Mouse (Mus musculus) testis, postnatal 14 days (tissue): ENCODE measurements around the gene Adam19.

Source experiments
- DNase-seq: peaks from one replicate; pipeline ENCODE4 v3.0.0; 2021; ENCODE audit warnings: low spot score

Adam19 gene

DNA sequence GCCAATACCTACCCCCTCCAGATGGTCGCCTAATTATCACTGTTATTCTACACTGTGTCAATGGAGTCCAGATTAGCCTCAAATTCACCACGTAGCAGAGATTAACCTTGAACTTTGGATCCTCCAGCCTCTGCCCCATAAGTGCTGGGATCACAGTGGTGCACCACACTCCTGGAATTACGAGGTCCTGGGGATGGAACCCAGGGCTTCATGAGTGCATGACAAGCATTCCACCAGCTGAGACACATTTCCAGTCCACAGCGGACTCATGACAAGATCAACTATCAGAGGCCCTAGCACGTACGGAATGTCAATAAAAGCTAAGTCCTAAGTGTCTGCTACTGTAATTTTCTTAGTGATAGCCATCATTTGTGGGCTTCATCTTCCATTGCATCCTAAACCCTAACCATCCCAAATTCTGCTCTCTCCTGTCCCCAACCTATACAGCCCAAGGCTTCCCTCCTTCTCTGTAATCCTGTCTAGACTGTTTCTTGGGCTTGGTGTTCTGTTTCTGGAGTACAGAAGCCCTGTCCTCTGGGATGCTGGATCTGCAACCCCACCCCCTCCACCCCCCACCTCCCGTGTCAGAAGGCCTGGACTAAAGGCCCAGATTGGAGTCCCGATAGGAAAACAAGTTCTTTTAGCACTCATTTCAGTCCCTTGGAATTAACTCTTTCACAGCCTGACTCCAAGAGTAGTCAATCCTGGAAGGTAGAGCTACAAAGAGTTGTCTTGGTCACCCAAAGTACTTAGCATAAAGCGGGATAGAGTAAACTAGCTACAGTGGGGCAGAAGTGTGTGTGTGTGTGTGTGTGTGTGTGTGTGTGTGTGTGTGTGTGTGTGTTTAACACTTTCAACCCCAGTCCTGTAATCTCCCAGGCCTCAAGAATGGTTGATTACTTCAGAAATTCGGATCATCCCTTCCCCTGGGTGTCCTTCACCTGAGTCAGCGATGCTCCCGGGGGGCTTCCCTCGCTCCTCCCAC, 589 bp upstream of the Adam19 start:
- DNase-seq: no peak

DNA sequence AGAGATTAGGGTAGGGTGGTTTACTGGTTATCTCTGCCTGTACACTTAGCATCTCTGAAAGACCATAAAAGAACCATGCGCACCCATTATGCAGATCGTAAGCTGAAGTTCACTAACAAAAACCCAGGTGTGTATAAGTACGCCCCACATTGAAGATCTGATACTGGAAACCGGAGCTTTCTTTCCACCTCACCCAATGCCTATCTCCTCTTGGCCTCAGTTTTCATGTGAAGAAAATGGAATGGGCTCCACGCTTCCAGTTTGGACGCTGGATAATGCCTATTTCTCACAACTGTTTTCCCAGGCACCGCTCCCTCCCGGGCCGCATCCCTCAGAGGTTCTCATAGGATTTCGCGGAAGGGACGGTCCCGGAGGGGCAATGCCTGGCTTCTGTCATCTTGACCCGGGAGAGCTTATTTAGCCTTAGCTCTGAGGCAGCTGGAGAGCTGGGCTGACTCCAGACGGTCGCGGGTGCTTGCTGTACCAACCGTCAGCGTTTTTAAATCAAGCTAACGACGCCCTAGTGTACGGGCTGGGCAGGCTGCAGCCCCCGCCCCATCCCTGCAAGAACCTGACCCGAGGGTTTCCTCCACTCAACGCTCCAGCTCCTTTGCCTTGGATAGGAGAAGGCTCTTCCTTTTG, 1.1 kb downstream of the Adam19 start:
- DNase-seq: no peak

DNA sequence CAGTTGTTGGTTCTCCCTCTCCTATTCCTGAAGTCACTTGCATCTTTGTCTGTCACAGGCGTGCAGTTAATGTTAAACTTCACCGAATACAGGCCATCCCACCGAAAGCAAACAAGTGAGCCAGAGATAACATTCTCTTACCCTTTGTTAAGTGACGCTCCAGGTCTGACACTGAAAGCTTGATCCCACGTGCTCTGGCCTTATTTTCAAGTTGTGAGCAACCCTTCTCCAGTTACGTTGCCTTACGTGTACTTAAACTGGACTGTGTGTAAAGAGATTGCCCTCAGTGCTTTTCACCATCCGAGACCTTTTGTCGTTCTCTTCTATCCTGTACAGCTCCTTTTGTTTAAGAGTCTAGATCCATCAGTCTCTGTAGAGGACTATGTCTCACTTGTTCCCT, 2.2 kb downstream of the Adam19 start:
- no peak for DNase-seq

DNA sequence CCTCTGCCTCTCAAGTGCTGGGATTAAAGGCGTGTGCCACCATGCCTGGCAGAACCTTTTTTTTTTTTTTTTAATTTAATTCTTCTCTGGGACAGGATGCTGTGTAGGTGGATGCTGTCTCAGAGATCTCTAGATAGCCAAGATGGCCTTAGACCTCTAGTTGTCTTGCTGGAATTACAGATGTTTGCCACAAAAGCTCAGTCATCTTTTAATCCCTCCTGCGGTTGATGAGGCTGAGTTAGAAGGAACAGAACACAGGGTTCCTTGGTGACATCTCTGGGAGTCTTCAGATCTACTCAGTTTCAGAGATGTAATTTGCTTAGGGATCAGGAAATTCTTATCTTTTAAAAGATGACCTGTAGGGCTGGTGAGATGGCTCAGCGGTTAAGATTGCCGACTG, 3.1 kb downstream of the Adam19 start:
- no peak for DNase-seq

DNA sequence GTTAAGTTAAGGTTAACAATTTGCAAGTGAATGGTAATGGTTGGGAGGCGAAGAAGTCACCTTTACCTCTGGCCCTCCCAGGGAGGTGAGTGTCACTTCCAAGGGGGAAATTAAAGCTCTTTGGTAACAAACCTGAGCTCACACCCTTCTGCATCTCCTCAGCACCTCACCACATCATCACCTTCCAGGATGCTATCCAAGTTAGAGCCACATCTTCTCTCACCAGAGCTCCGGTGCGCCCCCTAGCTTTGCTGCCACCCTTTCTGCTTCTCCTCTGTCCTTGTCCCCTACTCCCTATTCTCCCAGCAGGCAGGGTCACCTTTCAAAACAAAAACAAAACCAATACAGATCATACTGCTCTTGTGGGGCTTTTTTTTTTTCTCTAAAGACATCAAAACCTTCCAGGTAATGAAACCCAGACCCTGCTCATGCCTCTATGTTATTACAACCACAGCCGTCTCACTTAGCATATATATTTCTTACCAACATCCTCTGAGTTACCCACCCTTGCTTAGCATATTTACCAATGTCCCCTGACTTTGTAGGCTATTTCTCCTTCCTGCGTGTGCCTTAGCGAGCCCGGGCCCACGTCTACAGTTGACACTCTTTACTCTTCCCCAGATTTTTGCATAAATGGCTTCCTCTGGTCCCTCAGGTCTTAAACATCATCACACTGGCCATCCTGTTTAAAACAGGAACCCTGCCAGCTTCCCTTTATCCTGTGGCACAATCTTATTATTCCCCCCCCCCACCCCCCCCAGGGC, 4.3 kb downstream of the Adam19 start:
- DNase-seq: no peak

DNA sequence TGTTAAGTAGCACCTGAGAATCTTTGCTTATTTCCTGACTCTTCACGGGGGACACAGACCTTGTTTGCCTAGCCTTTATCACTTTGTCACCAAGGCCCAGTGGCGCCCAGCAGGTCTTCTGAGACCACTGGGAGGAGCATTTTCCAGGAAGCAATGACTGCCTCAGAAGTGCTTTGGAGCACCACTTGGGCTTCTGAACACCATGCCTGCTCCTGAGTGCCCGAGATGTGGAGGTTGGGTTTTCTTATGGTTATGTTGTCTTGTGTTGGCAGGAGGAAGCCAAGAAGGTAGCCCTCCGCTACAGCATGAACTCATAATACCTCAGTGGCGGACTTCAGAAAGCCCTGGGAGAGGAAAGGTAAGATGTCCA, 4.8 kb downstream of the Adam19 start:
- no peak for DNase-seq

DNA sequence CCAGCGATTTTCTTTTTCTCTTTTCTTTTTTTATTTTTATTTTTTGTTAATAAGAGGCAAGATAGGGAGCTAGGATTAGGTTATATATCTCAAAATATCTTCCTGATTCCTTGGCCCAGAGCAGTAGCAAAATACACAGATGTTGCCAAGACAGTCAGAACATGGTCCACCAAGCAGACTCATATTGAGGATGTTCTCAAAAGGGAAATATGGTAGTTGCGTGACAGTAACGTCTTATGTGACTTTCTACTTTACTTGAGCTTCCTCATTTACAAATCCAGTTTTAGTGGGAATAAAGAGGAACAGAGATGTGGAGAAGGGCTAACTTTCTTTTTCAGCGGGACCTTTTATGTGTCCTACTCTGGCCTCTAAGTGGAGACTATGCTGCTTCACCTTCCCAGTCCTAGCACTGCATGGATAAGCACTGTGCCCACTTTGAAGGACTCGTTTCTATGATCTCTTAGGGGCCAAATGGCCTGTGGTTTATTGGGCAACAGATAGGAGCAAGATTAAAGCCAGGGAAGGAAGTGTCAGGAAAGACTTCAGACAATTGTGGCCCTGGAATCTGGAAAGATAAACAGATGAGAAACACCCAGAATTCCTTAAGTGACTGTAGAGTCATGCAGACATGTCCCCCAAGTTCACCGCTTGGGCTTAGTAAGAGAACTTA, 6.1 kb downstream of the Adam19 start:
- DNase-seq: no peak

DNA sequence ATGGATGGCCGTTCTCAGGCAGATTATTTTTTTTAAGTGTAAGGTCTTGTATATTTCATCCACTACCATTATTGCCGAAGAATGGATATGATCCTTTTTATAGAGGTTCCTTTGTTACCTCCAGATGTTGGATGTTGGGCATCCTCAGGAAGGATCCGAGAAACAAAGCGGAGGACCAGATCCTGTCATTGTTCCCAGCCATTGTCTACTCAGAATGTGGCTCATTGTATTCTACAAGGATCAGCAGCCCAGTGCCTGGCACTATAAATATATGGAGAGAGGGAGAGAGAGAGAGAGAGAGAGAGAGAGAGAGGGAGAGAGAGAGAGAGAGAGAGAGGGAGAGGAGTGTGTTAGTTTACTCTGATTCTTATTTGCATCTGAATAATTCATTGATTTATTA, 6.8 kb downstream of the Adam19 start:
- no peak for DNase-seq

DNA sequence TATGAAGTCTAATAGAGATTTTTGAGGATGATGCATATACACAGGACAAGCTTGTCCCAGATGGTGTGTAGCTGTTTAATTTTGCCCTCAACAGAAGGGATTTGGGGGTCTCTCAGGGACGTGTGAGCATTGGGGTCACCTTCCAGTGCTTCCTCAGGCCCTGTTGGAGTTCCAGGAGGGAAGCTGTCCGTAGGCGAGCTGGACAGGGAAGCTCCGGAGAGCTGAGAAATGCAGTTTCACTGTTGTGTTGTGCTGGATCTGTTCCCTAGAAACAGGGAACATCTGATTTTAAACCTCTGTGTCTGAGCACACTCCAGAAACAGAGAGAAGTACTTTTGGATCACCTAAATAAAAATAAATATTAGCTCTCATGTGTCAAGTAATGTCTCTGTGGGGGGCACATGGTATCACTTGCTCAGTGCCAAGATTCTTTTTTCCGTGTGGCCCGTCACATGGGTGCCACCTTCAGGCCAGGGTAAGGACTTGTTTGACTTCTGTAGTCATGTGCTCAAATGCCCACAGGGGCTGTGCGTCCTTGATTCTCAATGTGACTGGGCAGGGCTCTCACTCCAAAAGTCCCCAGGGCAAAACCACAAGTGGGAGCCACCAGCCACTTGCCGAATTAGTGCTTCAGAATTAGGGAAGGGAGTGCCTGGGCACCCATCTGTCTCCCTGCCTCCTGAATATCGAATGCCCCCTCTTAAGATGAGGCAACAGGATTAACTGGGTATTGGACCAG, 7.4 kb downstream of the Adam19 start:
- no peak for DNase-seq

DNA sequence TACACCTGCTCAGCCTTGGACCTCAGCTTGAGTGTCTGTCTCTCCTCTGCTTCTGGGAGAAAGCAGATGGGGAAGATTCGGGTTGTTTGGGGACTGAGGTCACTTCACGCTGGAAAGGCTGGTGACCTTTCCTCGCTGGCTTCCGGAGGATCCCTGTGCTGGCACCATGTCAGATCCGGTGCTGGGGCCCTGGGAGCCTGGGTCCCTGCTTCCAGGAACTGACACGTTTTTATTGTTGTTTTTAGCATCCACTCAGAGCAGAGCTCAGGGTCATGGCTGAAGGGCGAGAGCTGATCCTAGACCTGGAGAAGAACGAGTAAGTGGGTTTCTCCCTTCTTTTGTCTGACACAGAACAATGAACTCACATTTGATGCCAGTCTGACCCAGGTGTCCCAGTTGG, 9.0 kb downstream of the Adam19 start:
- no peak for DNase-seq

DNA sequence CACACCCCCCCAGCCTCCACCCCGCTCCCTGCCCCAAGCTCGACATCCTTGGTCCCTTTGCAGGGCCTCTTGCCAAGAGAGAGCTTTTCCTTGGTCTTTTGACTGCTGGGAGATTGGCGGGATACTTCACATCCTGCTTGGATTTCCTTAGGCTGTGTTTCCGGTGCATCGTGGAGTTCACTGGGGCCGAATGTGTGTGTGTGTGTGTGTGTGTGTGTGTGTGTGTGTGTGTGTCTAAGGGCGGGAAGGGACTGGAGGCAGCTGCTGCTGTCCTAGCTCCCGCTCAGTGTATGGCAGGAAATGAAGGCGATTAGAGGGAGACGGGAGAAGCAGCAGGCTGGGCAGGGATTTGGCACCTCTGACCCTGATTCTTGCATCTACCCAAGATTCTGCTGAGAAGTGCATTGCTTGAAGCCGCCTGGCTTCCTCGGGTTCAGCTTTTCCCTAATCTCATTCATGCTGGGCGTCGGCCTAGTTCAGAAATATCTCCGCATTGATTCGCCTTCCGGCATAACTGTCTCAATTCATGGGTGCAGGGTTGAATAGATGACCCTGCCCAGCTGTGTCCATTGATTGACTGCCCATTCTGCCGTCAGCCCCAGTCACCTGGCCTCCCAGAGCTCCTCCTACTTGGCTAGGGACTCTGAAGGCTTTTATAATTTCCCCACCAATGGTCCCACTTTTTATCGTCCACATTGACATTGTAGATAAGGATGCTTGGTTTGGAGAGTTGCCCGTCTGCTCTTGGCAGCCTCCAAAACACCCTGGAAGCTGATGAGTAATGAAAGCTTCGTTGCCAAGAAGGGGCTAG, 9.6 kb downstream of the Adam19 start:
- DNase-seq: no peak

DNA sequence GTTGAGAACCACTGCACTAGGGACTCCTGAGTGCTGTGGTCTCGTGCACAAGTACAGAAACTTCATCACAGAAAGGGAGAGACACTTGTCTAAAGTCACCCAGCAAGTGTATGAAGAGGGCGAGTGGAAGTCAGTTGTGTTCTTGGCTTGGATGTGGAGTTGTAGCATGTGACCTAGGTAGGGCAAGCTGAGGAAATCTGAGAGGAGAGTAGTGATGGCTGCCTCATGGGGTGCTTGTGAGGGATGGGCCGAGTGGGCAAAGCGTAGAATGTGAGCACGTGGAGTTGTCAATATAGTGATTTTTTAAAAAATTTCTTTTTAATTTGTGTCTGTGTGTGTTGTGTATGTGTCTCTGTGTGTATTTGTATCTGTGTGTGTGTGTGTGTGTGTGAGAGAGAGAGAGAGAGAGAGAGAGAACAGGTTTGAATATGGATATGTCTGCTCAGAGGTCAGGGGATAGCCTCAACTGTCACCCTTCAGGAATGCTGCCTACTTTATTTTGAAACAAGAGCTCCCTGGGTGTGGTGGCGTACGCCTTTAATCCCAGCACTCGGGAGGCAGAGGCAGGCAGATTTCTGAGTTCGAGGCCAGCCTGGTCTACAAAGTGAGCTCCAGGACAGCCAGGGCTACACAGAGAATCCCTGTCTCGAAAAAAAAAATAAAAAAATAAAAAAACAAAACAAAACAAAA, 11.7 kb downstream of the Adam19 start:
- DNase-seq: no peak

DNA sequence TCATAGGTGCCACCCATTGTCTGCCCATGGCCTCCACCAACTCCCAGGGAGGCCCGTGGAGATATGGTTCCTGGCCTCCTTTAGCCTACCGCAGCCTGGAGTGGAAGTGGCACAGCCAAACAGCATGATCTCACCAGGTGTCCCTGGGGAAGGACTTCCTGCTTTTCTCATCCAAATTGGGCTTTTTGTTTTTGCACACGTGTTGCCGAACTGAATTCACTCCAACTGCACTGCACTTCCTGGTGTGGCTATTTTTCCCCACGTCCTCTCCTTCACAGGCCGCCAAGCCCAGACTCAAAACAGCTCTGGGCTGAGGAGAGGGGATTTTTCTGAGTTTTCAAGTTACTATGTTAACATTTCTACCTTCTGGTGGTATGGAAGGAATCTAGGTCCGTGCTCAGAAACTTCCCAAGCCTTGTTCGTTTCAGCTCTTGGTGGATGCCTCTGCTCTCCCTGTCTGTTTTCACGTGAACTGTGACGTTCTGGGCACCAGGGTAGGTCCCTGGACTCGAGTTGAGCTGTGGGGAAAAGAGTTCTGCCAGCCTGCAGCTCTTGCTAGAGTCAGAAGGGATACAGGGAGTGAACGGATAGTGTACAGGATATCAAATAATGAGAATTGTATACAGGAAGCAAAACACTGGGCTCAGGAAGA, 13.1 kb downstream of the Adam19 start:
- no peak for DNase-seq

DNA sequence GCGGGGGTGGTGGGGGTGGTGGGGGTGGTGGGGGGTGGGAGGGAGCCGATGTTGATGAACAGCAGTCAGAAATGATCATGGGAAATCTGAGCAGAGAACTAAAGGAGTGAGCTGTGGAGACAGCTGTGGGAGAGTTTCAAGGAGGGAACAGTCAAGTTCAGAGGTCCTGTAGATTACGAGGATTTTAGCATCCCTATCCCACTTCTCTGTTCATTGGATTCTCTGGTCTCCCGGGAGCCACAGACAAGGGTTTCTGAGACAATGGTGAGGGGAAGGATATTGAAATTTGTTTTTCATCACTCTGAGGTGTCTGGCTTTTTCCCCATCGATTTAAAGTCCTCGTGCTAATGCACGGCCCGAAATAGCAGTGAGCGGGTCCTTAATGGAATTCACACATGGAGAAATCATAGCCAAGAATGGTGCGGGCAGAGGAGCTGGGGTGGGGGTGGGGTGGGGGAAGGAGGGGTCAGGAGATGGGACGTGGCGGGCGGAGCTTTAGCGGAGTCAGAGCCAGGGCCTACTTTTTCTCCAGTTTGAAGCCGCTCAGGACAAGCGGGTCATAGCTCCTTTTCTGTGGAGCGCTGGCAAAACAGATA, 13.7 kb downstream of the Adam19 start:
- DNase-seq: no peak

DNA sequence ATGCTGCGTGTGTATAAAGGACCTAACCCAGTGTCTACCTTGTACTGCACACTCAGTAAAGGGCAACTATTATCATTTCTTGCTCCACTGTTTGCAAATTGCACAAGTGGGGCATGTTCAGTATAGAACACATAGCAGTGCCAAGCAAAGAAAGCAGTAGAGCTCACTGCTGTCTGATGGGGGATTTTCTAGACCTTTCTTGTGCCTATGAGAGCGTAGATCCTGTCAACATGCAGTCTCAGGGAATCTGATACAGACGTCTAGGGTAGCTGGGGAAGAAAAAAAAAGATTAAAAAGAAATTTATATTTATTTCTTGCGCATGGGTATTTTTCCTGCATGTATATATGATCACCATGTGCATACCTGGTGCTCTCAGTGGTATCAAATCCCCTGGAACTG, 14.4 kb downstream of the Adam19 start:
- DNase-seq: no peak

DNA sequence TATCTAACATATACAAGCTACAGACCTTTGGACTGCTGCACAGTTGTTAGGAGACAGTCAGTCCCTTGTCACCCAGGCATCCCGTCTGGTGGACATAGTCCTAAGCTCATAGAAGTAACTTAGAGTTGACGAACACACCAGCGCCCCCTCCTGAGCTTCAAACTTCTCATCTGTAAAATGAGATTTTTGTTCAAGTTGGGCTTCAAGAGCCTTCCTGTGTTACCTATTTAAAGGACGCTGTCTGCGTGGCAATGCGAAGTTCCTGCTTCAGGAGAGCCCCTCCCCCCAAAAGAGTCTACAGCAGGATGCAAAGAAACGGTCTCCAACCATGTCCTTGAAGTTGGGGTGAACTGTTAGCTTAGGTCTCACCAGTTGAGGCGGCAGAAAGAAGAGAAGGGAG, 15.0 kb downstream of the Adam19 start:
- DNase-seq: no peak

DNA sequence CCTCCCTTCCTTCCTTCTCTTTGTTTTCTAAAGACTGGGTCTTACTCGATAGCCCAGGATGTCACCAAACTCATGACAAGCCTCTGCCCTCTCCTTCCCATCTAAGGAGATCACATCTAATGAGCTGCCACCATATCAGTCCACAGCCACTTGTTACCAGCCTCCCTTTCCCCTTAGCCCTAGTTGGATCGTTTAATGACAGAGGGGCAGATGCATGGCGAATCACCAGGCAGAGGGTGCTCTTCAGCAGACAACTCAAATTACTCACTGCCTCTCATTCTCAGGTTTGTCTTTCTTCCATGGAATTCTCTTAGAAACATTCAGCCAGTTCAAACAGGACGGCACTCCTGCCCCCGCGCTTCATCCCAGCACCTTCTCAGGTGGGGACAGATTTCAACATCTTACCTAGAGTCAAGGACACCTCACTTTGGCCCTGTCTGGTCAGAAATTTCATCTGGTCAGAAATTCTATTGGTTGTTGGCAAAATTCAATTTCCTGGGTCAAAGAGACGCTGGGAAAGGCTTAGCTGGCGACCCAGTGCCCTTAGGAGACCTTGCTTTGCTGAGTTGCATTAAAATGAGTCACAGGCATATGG, 16.8 kb downstream of the Adam19 start:
- DNase-seq: no peak

DNA sequence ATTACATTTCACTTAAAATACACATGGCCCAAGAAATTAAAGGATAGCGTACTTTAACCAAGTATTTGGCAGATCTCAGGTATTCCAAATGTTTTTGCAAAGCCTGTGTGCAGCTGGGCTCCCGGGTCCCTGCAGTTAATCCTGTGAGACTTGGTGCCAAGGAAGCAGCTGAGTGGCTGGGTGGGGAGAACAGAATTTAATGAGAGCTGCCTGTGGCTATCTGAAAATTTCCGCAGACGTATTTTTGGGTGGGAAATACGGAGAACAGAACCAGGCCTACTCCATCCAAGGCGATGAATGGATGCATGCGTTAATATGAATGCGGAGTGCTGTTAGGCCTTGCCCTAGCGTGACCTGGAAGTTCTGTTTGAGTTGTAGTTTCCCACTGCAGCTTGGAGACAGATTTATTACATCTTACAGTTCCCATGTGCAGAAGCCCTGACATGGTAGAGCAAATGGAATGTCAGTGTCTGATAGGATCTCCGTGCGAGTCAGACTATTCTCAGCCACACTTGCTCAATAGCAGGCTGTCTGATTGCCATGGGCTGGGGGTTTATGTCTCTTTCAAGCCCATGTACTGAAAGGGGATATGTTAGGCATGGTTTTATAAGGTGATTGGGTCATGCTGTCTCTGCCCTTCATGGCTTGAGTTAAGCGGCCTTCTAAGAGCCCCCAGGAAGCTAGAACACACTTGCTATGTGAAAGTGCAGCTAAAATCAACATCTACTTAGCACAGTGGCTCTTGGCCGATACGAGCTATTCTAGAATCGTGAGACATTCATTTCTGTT, 17.5 kb downstream of the Adam19 start:
- no peak for DNase-seq
